Comparison of ENCODE assay signal across 19 mouse cellular contexts in genomic region chr10:41675842-41676571, GRCm38 (mm10). TPM values are rescaled to one million over a fixed set of nuclear protein-coding genes. Genes with fewer than 3 reads are reported as not detected.
A peak's percentile ranks its signal among the peaks of the same experiment; 100 is the strongest.
DNase-seq lines count a peak whose midpoint lies in the region; ATAC-seq and TF ChIP-seq lines count a peak whose summit lies in the region.
"Had no signal": no experiment of that assay in that cellular context is flagged by ENCODE, and none has a peak within 500 bp of the region (broad histone marks: within the 10 kb centered on the region; RNA-seq: fewer than 3 reads in every experiment).

No protein-coding gene starts in this region.

- H3K36me3 ChIP-seq in kidney, embryonic 16.5 days (ENCODE audit: insufficient read depth, low read length), result no peaks in the 10 kb centered on the region
- H3K36me3 ChIP-seq in lung, embryonic 15.5 days, result no peaks in the 10 kb centered on the region
- no peaks in the 10 kb centered on the region for H3K36me3 ChIP-seq in myocyte (ENCODE audit: control insufficient read depth, insufficient read depth)
- H3K36me3 ChIP-seq: forebrain, embryonic 15.5 days; heart, embryonic 13.5 days had no signal

- no peak overlapping the region for H3K27ac ChIP-seq in kidney, embryonic 16.5 days (ENCODE audit: low read length)
- 0 out of 2 replicates have a peak overlapping the region, but pooled peaks have one; percentile 41 for H3K27ac ChIP-seq in lung, embryonic 15.5 days
- H3K27ac ChIP-seq: forebrain, embryonic 15.5 days; heart, embryonic 13.5 days had no signal

- no peaks in the 10 kb centered on the region for H3K27me3 ChIP-seq in kidney, embryonic 16.5 days (ENCODE audit: insufficient read depth, low read length)
- H3K27me3 ChIP-seq in lung, embryonic 15.5 days, result no peaks in the 10 kb centered on the region
- H3K27me3 ChIP-seq in myocyte (ENCODE audit: control insufficient read depth, insufficient read depth, insufficient read length), result no peaks in the 10 kb centered on the region
- H3K27me3 ChIP-seq: CH12.LX; forebrain, embryonic 15.5 days; heart, embryonic 13.5 days; Patski had no signal

- 70% methylated on average over 6 of the region's 6 CpGs for WGBS in kidney, embryonic 16.5 days
- 47% methylated on average over 6 of the region's 6 CpGs for WGBS in lung, embryonic 15.5 days

- no peak overlapping the region for H3K9ac ChIP-seq in kidney, embryonic 16.5 days (replicated peaks; ENCODE audit: low read length)
- no peak overlapping the region for H3K9ac ChIP-seq in lung, embryonic 15.5 days
- H3K9ac ChIP-seq: forebrain, embryonic 15.5 days; heart, embryonic 13.5 days had no signal

- H3K4me2 ChIP-seq in kidney, embryonic 16.5 days (replicated peaks; ENCODE audit: low read depth, low read length), result no peak overlapping the region
- no peak overlapping the region for H3K4me2 ChIP-seq in lung, embryonic 15.5 days
- no peak overlapping the region for H3K4me2 ChIP-seq in myocyte (ENCODE audit: low read depth)
- H3K4me2 ChIP-seq: forebrain, embryonic 15.5 days; heart, embryonic 13.5 days had no signal

- H3ac ChIP-seq in myocyte (ENCODE audit: control insufficient read depth, insufficient read length), result no peak overlapping the region

- no peaks in the 10 kb centered on the region for H3K79me2 ChIP-seq in myocyte (ENCODE audit: control insufficient read depth, insufficient read depth)

- H3K9me3 ChIP-seq in kidney, embryonic 16.5 days (ENCODE audit: low read length), result no peaks in the 10 kb centered on the region
- H3K9me3 ChIP-seq in lung, embryonic 15.5 days, result no peaks in the 10 kb centered on the region
- H3K9me3 ChIP-seq: forebrain, embryonic 15.5 days; heart, embryonic 13.5 days had no signal

- H3K4me3 ChIP-seq in kidney, embryonic 16.5 days (ENCODE audit: low read length), result no peak overlapping the region
- H3K4me3 ChIP-seq in lung, embryonic 15.5 days, result no peak overlapping the region
- H3K4me3 ChIP-seq in myocyte, result no peak overlapping the region
- H3K4me3 ChIP-seq: forebrain, embryonic 15.5 days; heart, embryonic 13.5 days had no signal

- ATAC-seq in kidney, embryonic 16.5 days (ENCODE audit: low FRiP score, low TSS enrichment), result no peak
- peak; percentile 28; the same call in 1 of the 2 replicates for ATAC-seq in lung, embryonic 15.5 days (ENCODE audit: borderline replicate concordance, extremely low read depth, low FRiP score, low TSS enrichment)
- ATAC-seq: activated CD4-positive, CD25-positive, alpha-beta regulatory T cell, adult 4 months; forebrain, embryonic 15.5 days; hindbrain, embryonic 16.5 days; Patski had no signal

- DNase-seq in kidney, adult 18-20 months, result peak; percentile 60
- no peak for DNase-seq in lung, postnatal 25 days (ENCODE audit: low spot score)
- DNase-seq in lung, postnatal 10 days, result peak; percentile 58
- no peak for DNase-seq in embryo, embryonic 10 days (ENCODE audit: low spot score)
- DNase-seq: adrenal gland, adult 2 months; adrenal gland, postnatal 25 days; cerebellum, adult 18-20 months; cerebellum, postnatal 36 days; gastrocnemius, postnatal 14 days; heart, postnatal 36 days had no signal

- H3K4me1 ChIP-seq in kidney, embryonic 16.5 days (ENCODE audit: insufficient read depth, low read length), result peaks cover 8% of the 10 kb centered on the region; the same call in 1 of the 2 replicates
- H3K4me1 ChIP-seq in lung, embryonic 15.5 days, result peaks cover 19% of the 10 kb centered on the region

- no peak for TF ChIP-seq POLR2A in myocyte (IDR thresholded peaks at IDR 0.05; ENCODE audit: insufficient read length, low read depth)

TF ChIP-seq in myocyte, 11 proteins besides CTCF, POLR2A, EP300 and RAD21:
- TF ChIP-seq POLR2AphosphoS2 (IDR thresholded peaks at IDR 0.05; ENCODE audit: insufficient read length, low read depth) (no peak), TCF12 (IDR thresholded peaks at IDR 0.05; ENCODE audit: insufficient read depth, poor library complexity, severe bottlenecking) (peak; percentile 60), MYOD1 (IDR thresholded peaks at IDR 0.05; ENCODE audit: control insufficient read depth in 1 of 3, insufficient read length in 2 of 3, low read depth in 2 of 3) (peak; percentile 45 to 92 (median 74)), MYOG (IDR thresholded peaks at IDR 0.05; ENCODE audit: control insufficient read depth in 1 of 3, insufficient read depth in 1 of 3, insufficient read length in 2 of 3, low read depth in 2 of 3) (peak in 1 of 3 experiments; percentile 73)

RNA-seq across cellular contexts. Expression of gene Ccdc162, which starts 40.4 kb away (rescaled TPM):
- 0.36 and 0.40 TPM in 2 replicates for polyA plus RNA-seq in kidney, embryonic 16.5 days (2015; fragmentation: Nextera tagmentation; extraction: Ambion mirVana)
- polyA plus RNA-seq in lung, embryonic 15.5 days (2015; fragmentation: Nextera tagmentation; extraction: Ambion mirVana), result 0.25 and 0.77 TPM in 2 replicates
- 5.0 TPM for polyA plus RNA-seq in myocyte (2012; fragmentation: generic; extraction: Trizol)

Comparison
In these comparisons a context has a peak if more than half of its experiments do, and no peak if none do; other contexts are left out.
1. DNase-seq: peak in kidney, adult 18-20 months (single experiment) and lung, postnatal 10 days (single experiment); none in lung, postnatal 25 days (single experiment) and embryo, embryonic 10 days (single experiment).